Mouse (Mus musculus) heart, embryonic 16.5 days (tissue): ENCODE measurements around the gene Camkv. TPM values are rescaled to one million over a fixed set of nuclear protein-coding genes. Genes with fewer than 3 reads are reported as not detected.

ENCODE experiments used
- ATAC-seq: fragments of 200-750 bp; cut with Nextera tagmentation; replicated peaks from 2 replicates; pipeline ENCODE4 v1.8.0; 2017; ENCODE audit warnings: moderate number of reproducible peaks; ENCODE audit not compliant: insufficient read depth, low FRiP score; ENCODE audit errors: extremely low read depth
- H3K27ac ChIP-seq: fragments of 300-500 bp; sonication (generic); 2 replicates; pipeline ENCODE4 v1.5.1; 2014; ENCODE audit warnings: mild to moderate bottlenecking, low read length, control low read depth, moderate library complexity
- H3K27me3 ChIP-seq: fragments of 300-500 bp; sonication (generic); 2 replicates; pipeline ENCODE4 v1.6.1; 2014; ENCODE audit warnings: low read length, mixed read lengths; ENCODE audit not compliant: control insufficient read depth, insufficient read depth
- H3K36me3 ChIP-seq: fragments of 300-500 bp; sonication (generic); 2 replicates; pipeline ENCODE4 v1.6.1; 2014; ENCODE audit not compliant: control insufficient read depth, insufficient read depth
- H3K4me1 ChIP-seq: fragments of 300-500 bp; sonication (generic); 2 replicates; pipeline ENCODE4 v1.6.1; 2014; ENCODE audit warnings: low read length, mixed read lengths; ENCODE audit not compliant: control insufficient read depth, insufficient read depth
- H3K4me2 ChIP-seq: fragments of 300-500 bp; sonication (generic); 2 replicates; pipeline ENCODE4 v1.6.1; 2014; ENCODE audit warnings: low read depth, mild to moderate bottlenecking, control low read depth, low read length
- H3K4me3 ChIP-seq: fragments of 300-500 bp; sonication (generic); 2 replicates; pipeline ENCODE4 v1.5.1; 2014; ENCODE audit warnings: mild to moderate bottlenecking, control low read depth, low read length
- H3K9ac ChIP-seq: fragments of 300-500 bp; sonication (generic); 2 replicates; pipeline ENCODE4 v1.6.1; 2014; ENCODE audit warnings: low read length, control low read depth
- H3K9me3 ChIP-seq: fragments of 300-500 bp; sonication (generic); replicated peaks from 2 replicates; pipeline ENCODE4 v1.6.1; 2016; ENCODE audit warnings: low read length; ENCODE audit not compliant: control insufficient read depth
- WGBS: fragments of 180-500 bp; shearing (Covaris S2); extraction: QIAGEN DNeasy Blood & Tissue Kit; methylation state at CpG from one replicate; pipeline ENCODE4 v1.1.7; 2014; 5-methylcytosine and 5-hydroxymethylcytosine counted together
- polyA plus RNA-seq: library from polyadenylated mRNA; unstranded; fragments of >200 nt; fragmentation: Nextera tagmentation; extraction: Ambion mirVana; gene quantifications from 2 replicates; pipeline ENCODE4 v1.2.1, GENCODE M21; 2015

Camkv gene
- polyA plus RNA-seq, 1 experiment from 2014 or later, result 2.3 TPM

GRCm38 (mm10) chr9:107978815-107979214, 43.3 kb downstream of the Camkv start:
- Histone ChIP-seq H3K4me1 (peaks cover 55% of the 10 kb centered on the region), H3K4me3 (no peak overlapping the region), H3K4me2 (no peak overlapping the region), H3K27me3 (no peaks in the 10 kb centered on the region), H3K36me3 (peaks cover 5% of the 10 kb centered on the region; the same call in 1 of the 2 replicates), H3K9ac (no peak overlapping the region), H3K9me3 (no peaks in the 10 kb centered on the region), H3K27ac (no peak overlapping the region)
- 88% methylated on average over 12 of the region's 12 CpGs for WGBS
- ATAC-seq, result no peak

GRCm38 (mm10) chr9:107981684-107982605, 46.5 kb downstream of the Camkv start:
- Histone ChIP-seq H3K9ac (peak overlapping the region; percentile 81), H3K4me1 (peaks cover 49% of the 10 kb centered on the region)

GRCm38 (mm10) chr9:107982681-107983346, 47.3 kb downstream of the Camkv start, which contains the start of gene Gm20661:
TSS of gene Gm20661 (plus strand) at chr9:107983058.
- H3K9me3 ChIP-seq, result no peaks in the 10 kb centered on the region
- no peaks in the 10 kb centered on the region for H3K27me3 ChIP-seq
- peaks cover 49% of the 10 kb centered on the region for H3K4me1 ChIP-seq
- H3K4me3 ChIP-seq, result peak within 1 kb of the TSS; percentile 83
- peak; percentile 76 for ATAC-seq
- H3K36me3 ChIP-seq, result peaks cover 5% of the 10 kb centered on the region; the same call in 1 of the 2 replicates
- H3K27ac ChIP-seq, result peak within 1 kb of the TSS; percentile 99
- peak within 1 kb of the TSS; percentile 81 for H3K9ac ChIP-seq
- WGBS, result 8% methylated on average over 14 of the region's 14 CpGs
- H3K4me2 ChIP-seq, result peak within 1 kb of the TSS; percentile 88

More at GRCm38 (mm10) chr9:107981684-107982605, 46.5 kb downstream of the Camkv start:
- ATAC-seq, result 0 out of 2 replicates have a peak, but pooled peaks have one; percentile 2
- 43% methylated on average over 7 of the region's 7 CpGs for WGBS
- Histone ChIP-seq H3K36me3 (peaks cover 5% of the 10 kb centered on the region; the same call in 1 of the 2 replicates), H3K27me3 (no peaks in the 10 kb centered on the region), H3K9me3 (no peaks in the 10 kb centered on the region), H3K4me3 (peak overlapping the region; percentile 83), H3K27ac (peak overlapping the region; percentile 99), H3K4me2 (peak overlapping the region; percentile 88)

- 5% methylated on average over 4 of the region's 4 CpGs for WGBS
Observed at GRCm38 (mm10) chr9:107983421-107983890, 48.0 kb downstream of the Camkv start.

GRCm38 (mm10) chr9:107984052-107984753, 48.7 kb downstream of the Camkv start:
- peaks cover 49% of the 10 kb centered on the region for H3K4me1 ChIP-seq
- H3K27me3 ChIP-seq, result no peaks in the 10 kb centered on the region
- H3K4me2 ChIP-seq, result peak overlapping the region; percentile 88
- peak overlapping the region; percentile 81 for H3K9ac ChIP-seq
- peaks cover 4% of the 10 kb centered on the region; the same call in 1 of the 2 replicates for H3K36me3 ChIP-seq
- no peaks in the 10 kb centered on the region for H3K9me3 ChIP-seq
- H3K4me3 ChIP-seq, result peak overlapping the region; percentile 83
- no peak for ATAC-seq
- WGBS, result 45% methylated on average over 19 of the region's 19 CpGs
- peak overlapping the region; percentile 99 for H3K27ac ChIP-seq

More at GRCm38 (mm10) chr9:107983421-107983890, 48.0 kb downstream of the Camkv start:
- H3K36me3 ChIP-seq, result peaks cover 5% of the 10 kb centered on the region; the same call in 1 of the 2 replicates
- peak overlapping the region; percentile 99 for H3K27ac ChIP-seq
- H3K4me3 ChIP-seq, result peak overlapping the region; percentile 83
- H3K9ac ChIP-seq, result peak overlapping the region; percentile 81
- peak; percentile 53 for ATAC-seq
- no peaks in the 10 kb centered on the region for H3K27me3 ChIP-seq
- H3K4me1 ChIP-seq, result peaks cover 49% of the 10 kb centered on the region
- no peaks in the 10 kb centered on the region for H3K9me3 ChIP-seq
- peak overlapping the region; percentile 88 for H3K4me2 ChIP-seq

- H3K9me3 ChIP-seq, result no peaks in the 10 kb centered on the region
- H3K27ac ChIP-seq, result peak overlapping the region; percentile 99
- H3K9ac ChIP-seq, result peak overlapping the region; percentile 81
- no peak for ATAC-seq
- peak overlapping the region; percentile 88 for H3K4me2 ChIP-seq
- H3K27me3 ChIP-seq, result no peaks in the 10 kb centered on the region
- H3K4me1 ChIP-seq, result peaks cover 49% of the 10 kb centered on the region
- peaks cover 2% of the 10 kb centered on the region; the same call in 1 of the 2 replicates for H3K36me3 ChIP-seq
- peak overlapping the region; percentile 83 for H3K4me3 ChIP-seq
- WGBS, result 38% methylated on average over 9 of the region's 9 CpGs
Observed at GRCm38 (mm10) chr9:107984754-107985055, 49.2 kb downstream of the Camkv start.

GRCm38 (mm10) chr9:107985131-107986119, 50.0 kb downstream of the Camkv start, which contains the start of gene Inka1:
TSS of gene Inka1 (minus strand) at chr9:107985879.
- peak; percentile 63 for ATAC-seq
- Histone ChIP-seq H3K27ac (peak within 1 kb of the TSS; percentile 99), H3K36me3 (no peaks in the 10 kb centered on the region), H3K9ac (peak within 1 kb of the TSS; percentile 81), H3K9me3 (no peaks in the 10 kb centered on the region), H3K27me3 (no peaks in the 10 kb centered on the region), H3K4me1 (peaks cover 49% of the 10 kb centered on the region), H3K4me3 (peak within 1 kb of the TSS; percentile 83), H3K4me2 (peak within 1 kb of the TSS; percentile 88)
- under 1% methylated on average over 52 of the region's 58 CpGs for WGBS
